Mouse (Mus musculus) G1E-ER4 (cell line): ENCODE results near the gene Syt9. TPM values are rescaled to one million over a fixed set of nuclear protein-coding genes. Genes with fewer than 3 reads are reported as not detected.

Experiments used
- GATA1 ChIP-seq: IDR thresholded peaks from one replicate; pipeline ENCODE4 v1.8.0; 2012; ENCODE audit warnings: low read length, inconsistent platforms
- polyA plus RNA-seq: library from polyadenylated mRNA; stranded (reverse); fragments of >175 nt; gene quantifications from 2 replicates; pipeline ENCODE4 v1.2.3, GENCODE M21; 2012

Gene Syt9
- polyA plus RNA-seq, 1 experiment = not detected

DNA sequence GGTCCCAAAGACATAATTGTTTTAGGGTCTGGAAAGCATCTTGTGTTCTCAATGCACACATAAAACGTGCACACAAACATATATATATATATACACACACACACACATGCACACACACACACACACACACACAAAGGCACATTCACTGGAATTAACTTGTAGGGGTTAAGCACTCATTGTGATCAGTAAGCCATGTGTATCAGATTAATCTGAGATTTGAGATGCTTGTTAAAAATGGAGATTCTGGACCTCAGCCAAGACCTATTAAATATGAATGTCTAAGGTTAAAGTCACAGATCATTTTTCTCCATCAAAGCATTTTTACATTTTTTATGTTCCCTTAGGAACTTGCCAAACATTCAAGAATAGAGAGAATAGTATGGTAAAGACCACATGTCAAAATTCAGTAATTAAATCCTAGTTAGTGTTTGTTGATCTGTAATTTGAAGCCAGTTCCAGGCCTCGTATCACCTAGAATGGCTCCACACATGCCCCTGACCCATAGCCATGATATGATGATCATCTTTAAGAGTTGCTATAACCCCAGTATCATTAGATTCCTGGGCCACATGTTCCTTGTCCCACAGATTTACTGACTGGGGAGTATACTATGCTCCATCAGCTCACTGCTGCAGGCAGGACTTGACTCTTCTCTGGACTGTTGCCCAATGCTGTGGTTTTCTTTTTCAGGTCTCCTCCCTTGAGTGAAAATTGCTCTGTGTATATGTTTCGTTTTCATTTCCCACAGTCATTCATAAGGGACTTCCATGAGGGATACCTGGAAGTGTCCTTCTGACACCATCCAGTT, 46.7 kb downstream of the Syt9 start:
- no peak for TF ChIP-seq GATA1

DNA sequence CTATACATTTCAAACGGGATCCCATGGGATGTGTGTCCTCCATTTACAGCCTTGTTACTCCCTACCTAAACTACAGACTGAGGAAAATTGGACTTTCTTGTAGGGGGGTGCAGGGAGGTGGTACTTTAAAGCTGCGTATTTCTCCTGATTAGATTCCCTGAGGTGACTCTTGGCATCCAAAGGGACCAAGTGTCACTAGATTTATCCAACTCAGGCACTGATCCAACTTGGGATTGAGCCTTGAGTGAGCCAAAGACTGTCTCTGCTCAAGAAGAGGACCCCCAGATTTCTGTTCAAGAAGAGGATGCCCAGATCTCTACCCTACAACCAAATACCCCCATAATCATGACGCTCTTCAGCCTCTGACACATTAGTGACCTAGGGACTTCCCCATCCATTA, 66.9 kb downstream of the Syt9 start:
- no peak for TF ChIP-seq GATA1

DNA sequence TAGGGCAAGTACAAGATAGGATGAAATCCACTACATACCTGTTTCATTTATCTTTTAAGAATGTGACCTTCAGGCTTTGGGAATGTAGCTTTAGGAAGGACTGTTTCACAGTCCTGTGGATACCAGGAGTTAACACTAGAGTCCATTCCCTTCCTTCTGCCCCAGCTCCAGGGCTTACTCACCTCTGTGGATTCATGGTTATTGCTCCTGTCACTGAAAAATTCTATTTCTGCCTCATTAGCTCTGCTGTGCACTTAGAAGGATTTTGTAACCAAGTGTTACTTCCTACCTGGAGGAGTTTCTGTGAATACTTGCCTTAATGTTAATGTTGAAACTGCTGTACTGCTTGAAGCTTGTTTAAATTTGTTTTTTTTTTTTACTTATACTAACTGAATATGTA, 74.1 kb downstream of the Syt9 start:
- no peak for TF ChIP-seq GATA1

DNA sequence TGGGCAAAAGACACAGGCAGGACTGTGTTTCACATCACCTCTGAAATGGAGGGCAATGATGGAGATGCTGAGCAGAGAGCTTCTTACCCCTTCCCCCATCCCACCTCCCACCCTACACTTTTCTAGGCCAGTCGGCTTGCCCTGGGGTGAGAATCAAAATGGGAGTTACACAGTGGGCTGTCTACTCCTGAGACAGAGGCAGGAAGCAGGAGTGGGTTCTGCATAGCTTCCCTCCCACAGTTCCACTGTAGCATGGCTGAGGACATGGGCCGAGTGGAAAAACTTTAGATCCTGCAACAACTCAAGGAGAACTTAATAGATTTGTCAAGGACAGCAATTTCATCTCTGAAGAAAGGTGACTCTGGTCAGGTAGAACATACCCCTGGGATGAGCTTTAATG, 84.1 kb downstream of the Syt9 start:
- no peak for TF ChIP-seq GATA1

DNA sequence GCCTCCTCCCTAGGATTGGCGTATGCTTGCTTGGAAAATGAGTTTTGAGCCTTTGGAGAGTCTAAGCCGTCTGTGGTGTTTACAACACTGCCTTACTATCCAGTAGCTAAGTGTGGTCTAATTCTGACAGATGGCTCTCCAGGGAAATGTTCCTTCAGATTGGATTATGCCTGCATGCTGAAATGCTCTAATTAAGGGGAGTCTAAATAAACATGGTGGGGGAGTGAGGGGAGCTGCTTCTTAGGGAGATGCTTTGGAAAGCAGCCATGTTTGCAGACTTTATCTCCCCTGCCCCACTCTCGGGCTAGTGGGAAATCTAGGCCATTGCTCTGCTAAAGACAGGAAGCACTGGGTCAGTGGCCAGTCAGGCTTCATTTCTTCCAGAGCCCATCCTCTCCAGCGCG, 84.6 kb downstream of the Syt9 start:
- TF ChIP-seq GATA1 = no peak

DNA sequence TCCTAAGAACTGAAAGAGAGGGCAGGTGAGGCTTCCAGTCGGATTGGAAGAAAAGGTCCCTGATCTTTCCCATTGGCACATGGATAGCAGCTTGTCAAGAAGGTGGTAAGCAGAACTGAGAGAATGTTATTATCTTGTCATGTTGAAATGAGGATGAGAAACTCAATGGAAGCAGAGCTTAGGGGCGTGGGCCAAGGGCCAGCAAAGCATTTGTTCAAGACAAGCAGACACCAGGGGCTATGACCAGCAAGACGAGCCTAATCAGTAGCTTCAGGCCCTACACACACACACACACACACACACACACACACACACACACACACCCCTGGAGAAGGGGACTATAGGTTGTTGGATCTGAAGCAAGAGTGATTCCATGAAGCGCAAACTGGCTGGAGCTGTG, 90.6 kb downstream of the Syt9 start:
- TF ChIP-seq GATA1 = no peak

DNA sequence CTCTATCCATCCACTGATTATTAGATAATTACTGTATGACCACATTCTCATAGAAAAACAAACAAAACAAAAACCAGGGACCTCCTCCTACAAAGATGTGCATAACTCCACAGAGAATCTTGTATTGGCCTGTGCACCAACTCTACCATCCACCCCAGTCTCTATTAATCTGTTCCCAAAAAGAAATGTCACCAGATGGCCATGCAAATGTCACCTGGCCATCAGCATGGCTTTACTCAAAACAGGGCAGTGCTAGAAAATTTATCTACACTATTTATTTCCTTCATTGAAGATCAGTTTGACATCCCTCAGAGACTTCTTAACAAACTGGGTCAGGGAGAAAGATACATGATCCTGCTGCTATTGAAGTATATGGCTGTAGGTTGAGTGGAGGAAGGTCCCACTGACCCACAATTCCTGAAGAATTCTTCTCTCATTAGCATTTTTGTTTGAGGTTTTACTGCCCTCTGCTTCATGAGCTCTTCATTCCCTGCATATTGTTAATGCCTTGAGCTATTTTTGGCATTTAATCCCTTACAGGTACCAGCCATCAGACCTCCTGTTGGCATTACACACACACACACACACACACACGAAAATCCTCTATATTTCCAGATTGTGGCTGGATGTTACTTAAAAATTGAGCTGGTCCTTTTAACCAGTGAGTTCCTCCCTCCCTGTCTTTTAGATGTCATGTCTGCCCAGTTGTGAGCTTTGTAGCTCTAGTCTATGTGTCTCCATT, 91.3 kb downstream of the Syt9 start:
- TF ChIP-seq GATA1 = no peak

DNA sequence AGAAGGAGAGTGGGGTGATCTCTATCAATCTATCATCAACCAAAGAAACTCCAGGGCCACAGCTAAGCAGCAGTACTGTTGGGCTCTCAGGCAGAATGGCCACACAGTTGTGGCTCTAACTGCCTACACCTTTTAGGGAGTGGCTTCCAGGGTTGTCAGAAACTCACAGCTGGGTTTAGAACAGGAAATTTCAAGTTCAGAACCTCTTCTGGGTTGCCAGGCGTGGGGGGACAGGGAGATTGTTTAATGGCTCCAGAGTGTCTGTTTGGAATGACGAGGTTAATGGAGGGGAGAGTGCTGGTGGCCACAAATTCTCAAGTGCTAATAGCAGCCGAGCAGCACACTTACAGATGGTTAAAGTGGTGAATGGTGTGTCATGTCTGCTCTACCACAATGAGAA, 92.4 kb downstream of the Syt9 start:
- TF ChIP-seq GATA1 = no peak

DNA sequence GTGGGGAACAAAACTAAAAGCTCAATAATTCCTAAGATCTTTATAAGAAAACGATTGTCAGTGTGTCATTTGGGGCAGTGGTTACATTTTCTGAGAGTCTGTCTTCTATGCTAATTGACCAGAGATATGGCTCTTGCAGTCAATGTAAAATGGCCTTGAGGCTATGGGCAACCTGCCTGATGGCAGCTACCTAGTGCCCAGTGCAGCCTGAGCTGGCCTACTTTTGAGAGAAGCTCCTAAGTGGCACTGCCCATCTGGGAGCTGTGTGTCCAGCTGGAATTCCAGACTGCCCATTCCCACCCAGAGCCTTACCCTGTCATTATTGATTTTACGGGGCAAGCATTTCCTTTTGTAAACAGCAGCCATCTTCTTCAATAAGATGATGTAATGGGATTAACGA, 94.6 kb downstream of the Syt9 start:
- TF ChIP-seq GATA1 = no peak

DNA sequence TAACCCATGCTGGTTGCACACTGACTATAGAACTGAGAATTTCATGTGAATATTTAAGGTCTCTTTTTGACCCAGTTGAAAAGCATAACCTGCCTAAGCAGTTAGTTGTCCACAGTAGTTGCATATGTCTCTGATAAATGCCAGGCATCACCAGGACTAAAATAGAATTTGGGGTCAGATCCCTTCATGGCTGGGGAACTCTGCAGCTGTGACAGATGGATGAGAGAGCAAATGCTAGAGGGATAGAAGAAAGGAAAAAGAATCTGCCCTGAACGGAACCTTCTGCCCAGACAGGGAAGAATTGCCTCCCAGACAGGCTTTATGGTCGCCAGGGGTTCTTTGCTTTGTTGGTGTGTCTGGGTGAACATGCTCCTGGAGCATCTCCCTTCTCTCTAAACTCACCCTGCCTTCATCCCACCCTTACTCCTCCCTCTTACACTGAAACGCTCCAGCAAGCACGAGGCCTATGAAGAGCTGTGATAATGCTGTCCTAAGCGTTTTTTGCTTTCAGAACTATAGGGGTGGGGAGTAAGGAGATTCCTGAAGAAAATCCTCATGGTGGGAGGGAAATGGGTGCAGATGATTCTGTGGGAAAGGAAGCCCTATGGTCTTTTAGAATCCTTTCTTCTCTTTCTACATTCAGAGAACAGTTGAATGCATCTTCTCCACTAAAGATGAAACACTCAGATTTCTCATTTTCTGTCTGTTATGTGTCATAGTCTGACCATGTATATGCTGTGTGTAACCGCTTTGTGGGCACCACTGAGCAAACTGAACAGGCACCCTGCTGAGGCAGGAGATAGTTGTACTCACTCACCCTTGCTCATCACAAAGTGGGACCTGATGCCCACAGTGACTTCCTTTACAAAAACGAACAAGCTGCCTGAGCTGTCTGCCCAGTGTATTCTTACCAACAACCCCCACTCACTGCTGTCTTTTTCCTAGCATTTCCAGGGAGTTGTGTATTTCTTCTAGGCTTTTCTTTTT, 108.7 kb downstream of the Syt9 start:
- TF ChIP-seq GATA1 = no peak

DNA sequence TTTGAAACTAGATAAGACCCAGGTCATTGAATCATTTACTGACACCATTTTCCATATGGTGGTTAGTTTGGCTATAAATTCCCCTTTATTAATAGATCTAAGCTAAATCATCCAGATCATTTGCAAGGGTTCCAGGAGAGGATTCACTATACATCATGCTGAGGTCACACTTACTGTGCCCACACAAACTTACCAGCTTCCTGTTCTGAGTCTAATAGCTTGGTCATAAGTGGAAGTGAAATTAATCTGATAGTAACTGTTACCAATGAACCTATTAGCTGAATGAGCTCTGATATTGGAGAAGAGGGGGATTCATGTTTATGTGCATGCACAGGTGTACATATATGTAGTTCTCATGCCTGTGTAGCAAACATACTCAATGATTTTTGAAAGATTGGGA, 124.9 kb downstream of the Syt9 start:
- TF ChIP-seq GATA1 = no peak

DNA sequence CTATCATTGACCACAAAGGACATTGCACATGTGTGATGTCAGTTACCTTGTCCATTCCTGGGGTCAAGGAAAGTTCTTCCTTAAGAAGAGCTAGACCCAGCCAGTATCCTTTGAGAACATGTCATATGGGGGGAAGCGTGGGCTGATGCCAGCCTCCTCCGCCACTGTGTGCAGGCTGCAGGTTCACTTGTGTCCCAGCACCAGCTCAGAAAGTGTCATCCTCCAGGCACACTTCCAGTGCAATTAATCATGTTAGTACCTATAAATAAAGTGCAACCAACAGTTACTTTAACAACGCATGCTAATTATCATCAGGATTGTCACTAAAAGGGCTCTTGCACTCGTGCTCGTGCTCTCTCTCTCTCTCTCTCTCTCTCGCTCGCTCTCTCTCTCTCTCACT, 126.4 kb downstream of the Syt9 start:
- TF ChIP-seq GATA1 = no peak

DNA sequence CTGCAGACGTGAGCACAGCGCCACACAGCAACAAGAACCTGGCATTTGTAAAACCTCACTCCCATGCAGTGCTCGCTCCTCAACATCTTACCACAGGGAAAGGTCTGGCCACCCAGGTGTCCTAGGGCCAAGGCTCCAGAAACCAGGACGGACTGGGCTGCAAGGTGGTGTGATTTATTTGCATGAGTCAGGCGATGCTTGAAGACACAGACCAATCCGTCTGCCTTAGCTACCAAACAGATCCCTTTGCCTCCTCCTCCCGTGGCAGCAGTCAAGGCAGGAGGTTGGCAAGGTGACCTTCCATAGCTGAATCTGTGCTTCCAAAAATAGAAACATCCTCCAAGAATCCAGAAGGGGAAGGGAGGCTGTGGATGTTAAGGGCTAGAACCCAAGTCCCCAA, 130.1 kb downstream of the Syt9 start:
- TF ChIP-seq GATA1 = no peak

DNA sequence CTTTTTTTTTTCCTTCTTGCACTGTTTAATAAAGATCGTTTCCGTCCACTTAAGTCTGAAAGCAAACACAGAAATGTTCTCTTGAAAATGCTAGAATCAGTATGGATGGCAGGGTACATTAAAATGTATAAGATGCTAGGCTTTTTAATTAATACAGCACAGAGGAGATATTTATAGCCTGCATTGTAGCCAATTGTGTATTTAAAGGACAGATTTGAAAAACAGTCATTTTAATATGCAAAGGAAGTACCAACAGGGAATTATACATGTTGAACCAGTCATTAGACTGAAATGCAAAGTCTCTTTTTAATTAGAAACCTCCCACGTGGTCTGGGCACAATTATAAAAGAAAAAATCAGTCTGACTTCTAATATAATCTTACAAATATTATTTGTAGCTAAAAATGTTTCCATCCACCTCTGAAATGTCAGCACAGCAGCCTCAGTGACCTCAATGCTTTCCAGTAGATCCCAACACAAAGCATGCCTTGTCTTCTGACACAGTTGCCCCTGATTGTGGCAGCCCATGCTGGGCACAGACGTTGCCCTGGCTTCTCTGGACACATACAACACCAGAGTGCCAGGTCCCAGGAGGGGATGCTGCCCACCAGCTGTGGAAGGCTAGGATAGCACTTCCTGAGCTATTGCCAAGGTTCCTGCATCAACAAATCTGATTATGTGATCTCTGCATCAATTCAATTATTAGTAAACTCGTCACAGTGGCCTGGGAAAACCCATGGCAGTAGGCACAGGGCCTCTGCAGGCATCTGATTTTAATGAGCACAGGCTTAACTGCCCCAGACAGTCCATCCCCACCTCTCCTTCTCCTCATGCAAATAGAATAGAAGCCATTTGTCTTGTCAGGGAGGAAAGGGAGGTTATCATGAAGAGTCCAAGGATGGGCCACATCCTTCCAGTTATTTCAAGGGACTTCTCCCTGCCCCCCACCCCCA, 134.5 kb downstream of the Syt9 start:
- TF ChIP-seq GATA1 = no peak

DNA sequence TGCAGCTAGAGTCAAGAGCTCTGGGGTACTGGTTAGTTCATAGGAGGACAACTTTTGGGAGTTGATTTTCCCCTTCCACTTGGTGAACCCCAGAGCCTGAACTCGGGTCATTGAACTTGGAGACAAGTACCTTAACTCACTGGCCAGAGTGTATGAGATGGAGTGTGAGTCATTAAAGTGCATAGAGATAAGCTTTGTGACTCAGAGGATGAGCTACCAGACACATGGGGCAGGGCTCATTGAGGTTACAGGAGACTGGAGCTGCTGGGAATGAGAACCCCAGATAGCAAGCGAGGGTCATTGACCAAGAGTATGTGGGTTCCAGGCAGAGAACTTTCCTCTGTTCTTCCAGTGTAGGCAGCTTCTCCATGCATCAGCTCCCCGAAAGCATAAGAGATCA, 137.4 kb downstream of the Syt9 start:
- TF ChIP-seq GATA1 = no peak
